Mouse (Mus musculus) ovary, postnatal 36 days (tissue): Measurements from ENCODE around the gene Apba2.

Experiments
- DNase-seq: peaks from one replicate; pipeline ENCODE4 v3.0.0; 2022; ENCODE audit warnings: low spot score, mixed read lengths

The Apba2 gene

GRCm38 (mm10) chr7:64501536-64502270, at the start of gene Apba2:
TSS of gene Apba2 (plus strand) at chr7:64501706.
- peak; percentile 15 for DNase-seq

GRCm38 (mm10) chr7:64451861-64452382, 49.6 kb upstream of the Apba2 start:
- no peak for DNase-seq

DNA sequence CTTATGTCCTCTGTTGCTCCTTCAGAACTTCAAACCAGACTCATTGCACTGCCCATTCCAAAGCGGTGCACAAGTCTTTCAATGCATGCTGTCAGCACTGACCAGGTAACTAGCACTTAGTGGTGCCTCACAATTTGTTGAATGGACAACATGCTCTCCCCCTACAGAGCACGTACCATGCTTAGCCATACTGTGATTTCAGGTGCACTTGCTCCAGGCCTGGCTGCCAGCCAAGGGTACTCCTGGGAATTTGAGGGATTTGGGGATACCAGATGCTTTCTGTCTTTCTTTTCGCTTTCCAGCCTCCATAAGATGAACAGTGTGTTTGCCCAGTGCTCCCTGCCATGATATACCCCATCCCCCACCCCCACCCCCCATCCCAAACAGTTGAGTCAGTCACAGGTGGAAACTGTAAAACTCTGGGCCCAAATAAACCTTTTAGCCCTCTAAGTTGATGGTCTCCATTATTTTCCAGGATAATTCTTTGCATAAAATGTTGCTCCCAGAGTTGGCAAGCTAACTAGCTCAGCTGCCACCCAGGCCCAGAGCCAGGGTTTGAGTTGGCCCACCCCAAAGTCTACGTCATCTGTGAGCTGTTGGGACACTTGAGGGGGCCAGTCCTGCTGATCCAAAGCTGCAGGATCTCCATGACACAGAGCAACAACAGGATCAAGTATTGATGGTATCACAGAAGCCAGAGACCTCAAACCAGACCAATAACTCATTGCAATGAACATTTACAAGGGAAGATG, 48.9 kb upstream of the Apba2 start:
- DNase-seq: no peak

DNA sequence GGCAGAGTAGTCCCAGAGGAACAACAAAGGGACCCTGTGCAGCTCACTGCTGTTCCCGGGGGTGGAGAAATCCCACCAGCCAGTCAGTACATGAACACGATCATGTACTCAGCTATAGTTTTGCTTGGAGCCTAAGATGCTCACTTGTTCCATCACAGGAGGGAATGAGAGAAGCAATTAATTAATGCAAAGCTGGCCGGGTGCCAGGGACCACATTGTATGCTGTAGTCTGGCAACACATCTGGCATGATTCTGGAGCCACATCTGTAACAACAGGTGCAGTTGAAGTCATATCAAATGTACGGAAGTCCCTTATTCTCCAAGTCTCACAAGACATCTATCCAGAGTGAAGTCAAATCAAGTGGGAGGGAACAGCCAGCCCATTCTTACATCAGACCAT, 45.3 kb upstream of the Apba2 start:
- DNase-seq: no peak

DNA sequence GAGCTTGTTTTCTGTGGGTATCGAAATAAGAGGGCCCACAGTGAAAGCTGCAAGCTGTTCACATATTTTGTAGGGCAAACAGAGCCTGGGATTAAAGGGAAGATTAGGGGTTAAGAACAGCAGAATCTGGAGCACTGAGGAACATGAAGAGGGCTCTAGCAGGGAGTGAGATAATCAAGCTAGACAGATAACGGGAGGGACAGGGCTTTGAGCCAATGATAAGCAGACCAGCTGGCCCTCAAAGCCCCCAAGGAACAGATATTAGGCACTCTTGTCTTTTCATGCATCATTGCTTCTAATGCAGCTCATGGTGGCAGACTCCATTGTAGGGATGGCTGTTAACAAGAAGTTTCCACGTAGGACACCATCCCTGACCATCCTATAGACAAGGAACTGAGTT, 44.8 kb upstream of the Apba2 start:
- DNase-seq: no peak

GRCm38 (mm10) chr7:64457811-64458210, 43.7 kb upstream of the Apba2 start:
- DNase-seq: no peak

DNA sequence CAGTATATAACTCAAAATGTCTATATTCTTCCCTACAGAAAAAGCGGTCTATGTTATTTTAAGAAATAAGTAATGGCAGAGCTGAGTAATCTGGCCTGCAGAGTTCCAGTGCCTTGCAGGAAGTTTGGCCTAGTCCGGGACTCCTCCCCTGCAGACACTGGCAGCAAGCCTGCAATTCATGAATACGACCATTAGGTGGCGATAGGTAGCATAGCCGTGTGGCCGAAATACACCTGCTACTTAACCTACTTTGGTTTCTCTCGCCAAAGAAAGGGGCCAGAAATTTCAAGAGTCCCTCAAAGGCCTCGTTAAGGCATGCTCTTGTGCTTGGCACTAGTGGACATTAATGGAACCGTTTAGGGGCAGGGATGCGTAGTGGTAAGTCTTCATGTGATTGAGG, 4.1 kb upstream of the Apba2 start:
- no peak for DNase-seq

DNA sequence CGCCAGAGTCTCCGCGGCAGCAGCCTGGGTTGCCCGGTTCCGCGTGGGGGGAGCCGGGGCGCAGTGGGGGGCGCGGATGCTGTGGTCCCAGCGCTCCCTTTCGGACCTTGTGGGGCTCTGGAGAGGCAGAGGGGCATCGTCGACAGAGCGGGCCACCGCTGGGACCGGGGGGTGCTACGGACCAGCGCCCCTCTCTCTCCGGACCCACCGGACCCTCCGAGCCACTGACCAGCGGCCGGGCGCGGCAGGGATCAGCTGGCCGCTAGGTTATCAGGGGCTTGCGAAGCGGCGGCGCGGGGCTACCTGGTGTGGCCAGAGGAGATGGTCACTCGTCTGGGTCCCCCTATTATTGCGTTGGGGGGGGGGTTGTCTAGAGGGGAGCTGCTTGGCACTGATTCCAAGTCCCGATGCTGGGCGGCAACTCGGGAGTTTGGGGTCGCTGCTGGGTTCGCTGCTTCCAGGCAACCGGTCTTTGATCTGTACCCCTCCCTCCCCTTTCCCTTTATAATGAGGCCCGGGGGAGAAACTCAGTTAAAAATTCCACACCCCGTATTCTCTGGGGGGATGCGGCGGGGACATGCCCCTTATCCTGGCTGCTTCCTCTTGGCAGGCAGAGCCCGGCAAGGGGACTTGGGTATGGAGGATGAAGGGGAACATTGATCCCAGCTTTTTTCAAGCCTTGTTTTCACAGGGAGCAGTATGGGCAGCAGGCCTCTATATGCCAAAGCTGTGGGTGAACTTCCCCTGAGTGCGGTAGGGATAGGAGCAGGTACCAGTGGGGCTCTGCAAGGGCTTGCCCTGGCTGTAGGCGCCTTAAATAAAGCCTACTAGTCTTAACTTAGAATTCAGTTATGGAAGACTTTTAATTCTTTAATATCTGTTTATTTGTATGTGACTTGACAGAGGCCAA, 1.0 kb downstream of the Apba2 start:
- no peak for DNase-seq

GRCm38 (mm10) chr7:64503641-64504040, 2.1 kb downstream of the Apba2 start:
- DNase-seq: no peak

DNA sequence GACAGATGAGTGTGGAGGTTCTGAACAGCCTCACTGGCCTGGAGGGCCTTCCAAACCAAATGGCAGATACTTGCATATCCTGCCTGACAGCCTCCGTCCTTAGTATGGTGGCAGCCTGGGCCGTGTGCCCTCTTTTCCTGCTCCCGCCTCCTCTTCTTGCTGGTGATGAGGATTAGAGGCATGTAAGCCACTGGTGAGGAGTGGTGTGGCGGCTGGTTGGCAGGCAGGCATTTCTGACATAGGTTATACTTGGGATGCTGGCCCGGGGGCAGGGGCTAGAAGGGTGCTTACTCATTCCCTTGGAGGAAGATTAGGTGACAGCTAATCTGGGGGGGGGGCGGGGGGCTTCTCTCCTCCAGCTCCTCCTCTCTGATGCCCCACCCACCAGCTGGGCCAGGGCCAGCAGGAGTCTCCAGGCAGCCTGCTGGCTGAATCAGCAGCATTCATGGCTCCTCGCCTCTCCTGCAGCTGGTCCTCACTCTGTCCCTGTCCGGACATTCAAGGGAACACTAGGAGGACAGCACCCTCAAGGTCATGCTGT, 3.3 kb downstream of the Apba2 start:
- DNase-seq: no peak

DNA sequence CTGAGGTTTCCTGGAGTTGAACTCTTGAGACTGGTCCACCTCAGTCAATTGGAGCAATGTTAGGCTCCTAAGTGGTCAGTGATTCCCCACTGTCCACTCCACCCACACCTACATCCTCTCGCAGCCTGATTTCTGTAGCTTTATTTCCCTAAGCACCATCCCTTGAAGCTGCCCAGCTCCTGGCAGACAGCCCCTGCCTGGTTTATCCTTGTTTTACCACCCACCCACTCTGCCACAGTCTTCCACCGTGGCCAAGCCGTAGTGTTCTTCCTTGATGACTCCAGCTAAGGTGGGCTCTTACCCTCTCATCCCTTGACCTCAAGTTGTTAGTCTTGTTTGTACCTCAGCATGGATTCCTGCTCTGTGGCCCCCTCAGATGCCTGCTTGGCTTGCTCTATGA, 4.1 kb downstream of the Apba2 start:
- no peak for DNase-seq

- DNase-seq: no peak
Observed at GRCm38 (mm10) chr7:64508826-64509225, 7.3 kb downstream of the Apba2 start.

GRCm38 (mm10) chr7:64509911-64510310, 8.4 kb downstream of the Apba2 start:
- no peak for DNase-seq

GRCm38 (mm10) chr7:64510526-64511210, 9.2 kb downstream of the Apba2 start:
- DNase-seq: no peak

GRCm38 (mm10) chr7:64513621-64514020, 12.1 kb downstream of the Apba2 start:
- no peak for DNase-seq

DNA sequence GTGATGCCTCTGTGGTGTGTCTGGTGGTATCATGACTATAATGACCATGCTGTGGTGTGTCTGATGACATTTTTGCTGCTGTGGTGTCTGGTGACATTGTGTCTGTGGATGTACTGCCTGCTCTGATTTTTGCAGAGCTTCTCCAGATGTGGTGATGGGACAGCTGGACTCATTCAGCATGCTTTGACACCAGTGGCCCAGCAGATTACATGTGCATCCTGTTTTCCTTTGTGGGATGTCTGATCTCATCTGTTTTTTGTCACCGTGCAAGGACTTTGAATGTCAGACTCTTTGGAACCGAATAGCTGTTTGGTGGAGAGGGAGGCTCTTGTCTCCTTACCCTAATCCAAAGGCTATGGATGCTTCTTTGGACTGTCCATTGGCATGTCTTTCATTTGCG, 13.8 kb downstream of the Apba2 start:
- DNase-seq: no peak

GRCm38 (mm10) chr7:64515891-64516290, 14.4 kb downstream of the Apba2 start:
- no peak for DNase-seq

DNA sequence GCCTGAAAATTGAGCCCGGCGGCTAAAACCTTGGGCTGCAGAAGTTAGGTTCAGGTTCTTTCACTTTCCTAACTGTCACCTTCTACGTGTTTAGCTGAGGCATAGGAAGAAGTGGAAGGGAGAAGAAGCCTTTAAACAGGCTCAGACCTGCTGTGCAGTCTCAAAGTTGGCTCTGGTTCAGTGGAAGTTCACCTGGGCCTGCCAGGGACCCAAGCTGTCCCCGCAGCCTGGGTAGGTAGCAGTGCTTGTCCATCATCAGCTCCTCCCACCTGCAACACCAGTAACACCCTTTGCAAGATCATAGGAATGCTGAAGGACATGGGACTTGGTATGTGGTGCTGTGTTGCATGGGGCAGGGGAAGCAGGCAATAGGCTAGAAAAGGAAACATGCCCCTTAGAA, 17.6 kb downstream of the Apba2 start:
- DNase-seq: no peak

DNA sequence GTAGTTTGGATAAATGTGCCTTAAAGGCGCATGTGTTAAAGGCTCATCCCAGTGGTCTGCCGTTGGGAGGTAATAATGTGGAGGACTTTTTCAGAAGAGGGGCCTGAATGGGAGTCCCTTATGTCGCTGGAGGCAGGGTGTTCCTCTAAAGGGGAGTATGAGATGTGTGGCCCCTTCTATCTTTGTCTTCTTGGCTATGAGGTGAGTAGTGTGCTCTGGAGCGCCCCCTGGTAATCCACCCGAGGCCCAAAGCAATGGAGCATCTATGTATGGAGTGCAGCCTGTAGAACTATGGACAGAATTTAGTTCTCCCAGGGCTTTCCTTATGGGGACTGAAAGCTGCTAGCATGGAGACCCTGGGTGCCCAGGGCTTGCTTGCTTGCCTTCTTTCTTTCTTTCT, 18.0 kb downstream of the Apba2 start:
- DNase-seq: no peak

GRCm38 (mm10) chr7:64521695-64522408, 20.3 kb downstream of the Apba2 start:
- DNase-seq: no peak

GRCm38 (mm10) chr7:64522409-64522730, 20.9 kb downstream of the Apba2 start:
- DNase-seq: no peak
